ENCODE assay signal across 42 mouse cellular contexts in the genomic region with DNA sequence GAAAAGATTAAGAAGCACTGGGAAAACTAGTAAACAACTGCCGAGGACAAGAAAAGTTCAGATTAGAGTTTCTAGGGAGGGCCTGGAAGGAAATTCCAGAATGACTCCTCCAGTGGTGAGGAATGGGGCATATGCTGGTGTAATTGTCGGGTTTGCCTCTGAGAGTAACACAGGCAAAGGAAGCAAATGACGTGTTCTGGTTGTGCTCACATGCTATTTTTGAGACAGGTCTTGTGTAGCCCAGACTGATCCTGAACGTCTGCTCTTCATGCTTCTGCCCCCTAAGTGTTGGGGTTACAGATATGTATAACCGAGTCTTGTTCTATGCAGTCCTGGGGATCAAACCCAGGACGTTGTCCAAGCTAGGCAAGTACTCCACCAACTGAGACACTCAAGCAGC. TPM values are rescaled to one million over a fixed set of nuclear protein-coding genes. Genes with fewer than 3 reads are reported as not detected.
"Had no signal": no experiment of that assay in that cellular context is flagged by ENCODE, and none has a peak within 500 bp of the region (broad histone marks: within the 10 kb centered on the region; RNA-seq: fewer than 3 reads in every experiment).

No protein-coding gene starts in this region.

- H3K9ac ChIP-seq: heart, embryonic 12.5 days; heart, embryonic 15.5 days; hindbrain, embryonic 13.5 days; hindbrain, embryonic 15.5 days; kidney, embryonic 15.5 days; limb, embryonic 13.5 days; limb, embryonic 15.5 days; liver, embryonic 12.5 days; liver, embryonic 14.5 days had no signal

- H3K9me3 ChIP-seq: heart, embryonic 10.5 days; heart, embryonic 12.5 days; heart, embryonic 15.5 days; hindbrain, embryonic 13.5 days; hindbrain, embryonic 15.5 days; kidney, embryonic 15.5 days; limb, embryonic 13.5 days; limb, embryonic 15.5 days; liver, embryonic 12.5 days had no signal

- H3K4me3 ChIP-seq: heart, embryonic 10.5 days; heart, embryonic 12.5 days; heart, embryonic 15.5 days; hindbrain, embryonic 13.5 days; hindbrain, embryonic 15.5 days; kidney, embryonic 15.5 days; limb, embryonic 13.5 days; limb, embryonic 15.5 days; liver, embryonic 12.5 days had no signal

- H3K27ac ChIP-seq: heart, embryonic 10.5 days; heart, embryonic 15.5 days; hindbrain, embryonic 13.5 days; hindbrain, embryonic 15.5 days; hindbrain, postnatal 0 days; kidney, embryonic 15.5 days; kidney, postnatal 0 days; limb, embryonic 13.5 days; limb, embryonic 15.5 days; liver, embryonic 12.5 days; liver, embryonic 14.5 days had no signal

- H3K36me3 ChIP-seq: heart, embryonic 10.5 days; heart, embryonic 12.5 days; heart, embryonic 15.5 days; hindbrain, embryonic 13.5 days; hindbrain, embryonic 15.5 days; kidney, embryonic 15.5 days; limb, embryonic 13.5 days; limb, embryonic 15.5 days; liver, embryonic 12.5 days had no signal

- ATAC-seq: hindbrain, postnatal 0 days; intestine, embryonic 16.5 days; liver, embryonic 12.5 days had no signal

- H3K4me1 ChIP-seq: hindbrain, embryonic 13.5 days; hindbrain, embryonic 15.5 days; kidney, embryonic 15.5 days; limb, embryonic 15.5 days; liver, embryonic 12.5 days had no signal

- H3K4me2 ChIP-seq: heart, embryonic 12.5 days; heart, embryonic 15.5 days; hindbrain, embryonic 13.5 days; hindbrain, embryonic 15.5 days; kidney, embryonic 15.5 days; limb, embryonic 13.5 days; limb, embryonic 15.5 days; liver, embryonic 12.5 days had no signal

- DNase-seq: gastrocnemius, postnatal 14 days; gastrocnemius, postnatal 36 days; heart, adult 18-20 months; heart, postnatal 36 days; kidney, adult 11 months; kidney, adult 2 months; kidney, adult 9 months; kidney, postnatal 14 days; kidney, postnatal 36 days; layer of hippocampus, adult 9-11 months; layer of hippocampus, postnatal 36 days; left cerebral cortex, postnatal 4 days had no signal

- H3K27me3 ChIP-seq: heart, embryonic 12.5 days; heart, embryonic 15.5 days; hindbrain, embryonic 13.5 days; hindbrain, embryonic 15.5 days; kidney, embryonic 15.5 days; limb, embryonic 13.5 days; liver, embryonic 12.5 days had no signal

RNA-seq across cellular contexts. Expression of a gene that starts 29.1 kb away (rescaled TPM):
- total RNA-seq: gastrocnemius, adult 18-20 months; gastrocnemius, adult 8-10 months; gastrocnemius, postnatal 14 days; gastrocnemius, postnatal 36 days; heart, adult 18-20 months; heart, postnatal 36 days; hematopoietic stem cell, adult 5-6 weeks; hindbrain, postnatal 0 days; layer of hippocampus, adult 18-20 months; layer of hippocampus, adult 8-10 months; layer of hippocampus, postnatal 14 days; layer of hippocampus, postnatal 36 days; left cerebral cortex, adult 18-20 months; left cerebral cortex, adult 8-10 months; left cerebral cortex, postnatal 10 days; left cerebral cortex, postnatal 25 days; left cerebral cortex, postnatal 4 days; liver, adult 2 months had no signal
- polyA plus RNA-seq: gonadal fat pad, adult 2 months; heart, embryonic 10.5 days; heart, embryonic 12.5 days; heart, embryonic 15.5 days; hindbrain, embryonic 11.5 days; hindbrain, embryonic 13.5 days; hindbrain, embryonic 15.5 days; hindbrain, postnatal 0 days; intestine, embryonic 14.5 days; intestine, embryonic 16.5 days; kidney, adult 2 months; kidney, embryonic 15.5 days; kidney, postnatal 0 days; large intestine, adult 2 months; limb, embryonic 11.5 days; limb, embryonic 13.5 days; limb, embryonic 15.5 days; liver, adult 2 months; liver, embryonic 12.5 days; liver, embryonic 14.5 days; liver, embryonic 16.5 days had no signal
